Mouse (Mus musculus): ENCODE results near the gene Zswim2. TPM values are rescaled to one million over a fixed set of nuclear protein-coding genes. Genes with fewer than 3 reads are reported as not detected.

Zswim2 gene
- 0.03 TPM in 1 of 2 replicates, not detected in the other for polyA plus RNA-seq (2012; rRNA removed)

DNA sequence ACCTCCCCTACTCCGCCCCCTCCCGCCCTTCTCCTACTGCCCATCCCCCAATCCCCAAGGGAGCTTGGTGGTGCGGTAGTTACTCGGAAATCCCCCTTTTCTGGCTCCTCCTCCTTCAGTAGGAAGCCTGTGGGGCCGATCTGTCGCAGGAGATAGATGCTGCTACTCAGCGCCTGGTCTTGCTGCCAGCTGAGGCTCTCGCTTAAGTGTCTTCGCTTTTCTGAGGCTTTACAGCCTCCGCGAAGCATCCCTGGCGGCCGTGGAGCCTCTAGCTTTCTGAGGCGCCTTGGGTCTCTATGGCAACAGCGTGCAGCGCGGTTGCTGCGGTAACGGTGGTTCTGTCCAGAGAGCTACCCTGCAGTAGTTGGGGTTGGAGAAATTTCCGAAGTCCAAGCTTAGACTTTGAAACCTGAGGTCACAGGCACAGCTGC is at the start of gene Zswim2:
TSS of gene Zswim2 (minus strand) at position 298 of the 431 bp plus-strand sequence.

DNA sequence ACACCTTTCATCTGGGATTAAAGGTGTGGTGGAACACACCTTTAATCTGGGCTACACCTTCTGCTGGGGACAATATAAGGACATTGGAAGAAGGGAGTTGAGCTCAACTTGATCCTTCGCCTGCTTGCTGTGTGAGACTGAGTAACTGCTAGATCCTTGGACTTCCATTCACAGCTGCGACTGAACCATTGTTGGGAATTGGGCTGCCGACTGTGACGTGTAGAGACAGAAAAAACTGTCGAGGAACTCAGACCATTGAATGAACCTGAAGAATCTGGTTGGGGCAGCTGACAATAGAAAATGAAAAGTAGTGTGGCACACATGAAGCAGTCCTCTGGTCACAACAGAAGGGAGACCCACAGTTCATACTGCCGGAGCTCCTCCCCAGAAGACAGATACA is 49.2 kb upstream of the Zswim2 start, which contains the start of gene Gm13691:
TSS of gene Gm13691 (plus strand) at position 301 of the 400 bp plus-strand sequence.

DNA sequence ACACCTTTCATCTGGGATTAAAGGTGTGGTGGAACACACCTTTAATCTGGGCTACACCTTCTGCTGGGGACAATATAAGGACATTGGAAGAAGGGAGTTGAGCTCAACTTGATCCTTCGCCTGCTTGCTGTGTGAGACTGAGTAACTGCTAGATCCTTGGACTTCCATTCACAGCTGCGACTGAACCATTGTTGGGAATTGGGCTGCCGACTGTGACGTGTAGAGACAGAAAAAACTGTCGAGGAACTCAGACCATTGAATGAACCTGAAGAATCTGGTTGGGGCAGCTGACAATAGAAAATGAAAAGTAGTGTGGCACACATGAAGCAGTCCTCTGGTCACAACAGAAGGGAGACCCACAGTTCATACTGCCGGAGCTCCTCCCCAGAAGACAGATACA is 43.4 kb upstream of the Zswim2 start, which contains the start of gene Gm13697:
TSS of gene Gm13697 (plus strand) at position 301 of the 400 bp plus-strand sequence.

DNA sequence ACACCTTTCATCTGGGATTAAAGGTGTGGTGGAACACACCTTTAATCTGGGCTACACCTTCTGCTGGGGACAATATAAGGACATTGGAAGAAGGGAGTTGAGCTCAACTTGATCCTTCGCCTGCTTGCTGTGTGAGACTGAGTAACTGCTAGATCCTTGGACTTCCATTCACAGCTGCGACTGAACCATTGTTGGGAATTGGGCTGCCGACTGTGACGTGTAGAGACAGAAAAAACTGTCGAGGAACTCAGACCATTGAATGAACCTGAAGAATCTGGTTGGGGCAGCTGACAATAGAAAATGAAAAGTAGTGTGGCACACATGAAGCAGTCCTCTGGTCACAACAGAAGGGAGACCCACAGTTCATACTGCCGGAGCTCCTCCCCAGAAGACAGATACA is 37.6 kb upstream of the Zswim2 start, which contains the start of gene Gm13694:
TSS of gene Gm13694 (plus strand) at position 301 of the 400 bp plus-strand sequence.

DNA sequence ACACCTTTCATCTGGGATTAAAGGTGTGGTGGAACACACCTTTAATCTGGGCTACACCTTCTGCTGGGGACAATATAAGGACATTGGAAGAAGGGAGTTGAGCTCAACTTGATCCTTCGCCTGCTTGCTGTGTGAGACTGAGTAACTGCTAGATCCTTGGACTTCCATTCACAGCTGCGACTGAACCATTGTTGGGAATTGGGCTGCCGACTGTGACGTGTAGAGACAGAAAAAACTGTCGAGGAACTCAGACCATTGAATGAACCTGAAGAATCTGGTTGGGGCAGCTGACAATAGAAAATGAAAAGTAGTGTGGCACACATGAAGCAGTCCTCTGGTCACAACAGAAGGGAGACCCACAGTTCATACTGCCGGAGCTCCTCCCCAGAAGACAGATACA is 31.8 kb upstream of the Zswim2 start, which contains the start of gene Gm13696:
TSS of gene Gm13696 (plus strand) at position 301 of the 400 bp plus-strand sequence.

DNA sequence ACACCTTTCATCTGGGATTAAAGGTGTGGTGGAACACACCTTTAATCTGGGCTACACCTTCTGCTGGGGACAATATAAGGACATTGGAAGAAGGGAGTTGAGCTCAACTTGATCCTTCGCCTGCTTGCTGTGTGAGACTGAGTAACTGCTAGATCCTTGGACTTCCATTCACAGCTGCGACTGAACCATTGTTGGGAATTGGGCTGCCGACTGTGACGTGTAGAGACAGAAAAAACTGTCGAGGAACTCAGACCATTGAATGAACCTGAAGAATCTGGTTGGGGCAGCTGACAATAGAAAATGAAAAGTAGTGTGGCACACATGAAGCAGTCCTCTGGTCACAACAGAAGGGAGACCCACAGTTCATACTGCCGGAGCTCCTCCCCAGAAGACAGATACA is 26.0 kb upstream of the Zswim2 start, which contains the start of gene Gm13695:
TSS of gene Gm13695 (plus strand) at position 301 of the 400 bp plus-strand sequence.

DNA sequence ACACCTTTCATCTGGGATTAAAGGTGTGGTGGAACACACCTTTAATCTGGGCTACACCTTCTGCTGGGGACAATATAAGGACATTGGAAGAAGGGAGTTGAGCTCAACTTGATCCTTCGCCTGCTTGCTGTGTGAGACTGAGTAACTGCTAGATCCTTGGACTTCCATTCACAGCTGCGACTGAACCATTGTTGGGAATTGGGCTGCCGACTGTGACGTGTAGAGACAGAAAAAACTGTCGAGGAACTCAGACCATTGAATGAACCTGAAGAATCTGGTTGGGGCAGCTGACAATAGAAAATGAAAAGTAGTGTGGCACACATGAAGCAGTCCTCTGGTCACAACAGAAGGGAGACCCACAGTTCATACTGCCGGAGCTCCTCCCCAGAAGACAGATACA is 20.2 kb upstream of the Zswim2 start, which contains the start of gene Gm13693:
TSS of gene Gm13693 (plus strand) at position 301 of the 400 bp plus-strand sequence.

DNA sequence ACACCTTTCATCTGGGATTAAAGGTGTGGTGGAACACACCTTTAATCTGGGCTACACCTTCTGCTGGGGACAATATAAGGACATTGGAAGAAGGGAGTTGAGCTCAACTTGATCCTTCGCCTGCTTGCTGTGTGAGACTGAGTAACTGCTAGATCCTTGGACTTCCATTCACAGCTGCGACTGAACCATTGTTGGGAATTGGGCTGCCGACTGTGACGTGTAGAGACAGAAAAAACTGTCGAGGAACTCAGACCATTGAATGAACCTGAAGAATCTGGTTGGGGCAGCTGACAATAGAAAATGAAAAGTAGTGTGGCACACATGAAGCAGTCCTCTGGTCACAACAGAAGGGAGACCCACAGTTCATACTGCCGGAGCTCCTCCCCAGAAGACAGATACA is 14.4 kb upstream of the Zswim2 start, which contains the start of gene Gm13698:
TSS of gene Gm13698 (plus strand) at position 301 of the 400 bp plus-strand sequence.

Other genes starting within 250 kb of the Zswim2 start
- gene Itgav, start 216.8 kb downstream of the Zswim2 start, polyA plus RNA-seq (2012; rRNA removed) = 15.0 and 16.2 TPM in 2 replicates
- 61.6 and 64.3 TPM in 2 replicates for gene Fam171b, start 128.6 kb downstream of the Zswim2 start, polyA plus RNA-seq (2012; rRNA removed)
- gene Gm13698, start 14.5 kb upstream of the Zswim2 start, polyA plus RNA-seq (2012; rRNA removed) = not detected in 2 replicates
- gene Gm13693, start 20.3 kb upstream of the Zswim2 start, polyA plus RNA-seq (2012; rRNA removed) = not detected in 2 replicates
- not detected in 2 replicates for gene Gm13695, start 26.1 kb upstream of the Zswim2 start, polyA plus RNA-seq (2012; rRNA removed)
- gene Gm13696, start 31.9 kb upstream of the Zswim2 start, polyA plus RNA-seq (2012; rRNA removed) = not detected in 2 replicates
- gene Gm13694, start 37.7 kb upstream of the Zswim2 start, polyA plus RNA-seq (2012; rRNA removed) = not detected in 2 replicates
- not detected in 2 replicates for gene Gm13697, start 43.5 kb upstream of the Zswim2 start, polyA plus RNA-seq (2012; rRNA removed)
- gene Gm13691, start 49.3 kb upstream of the Zswim2 start, polyA plus RNA-seq (2012; rRNA removed) = not detected in 2 replicates